Mouse (Mus musculus): ENCODE results near the gene Emg1. TPM values are rescaled to one million over a fixed set of nuclear protein-coding genes. Genes with fewer than 3 reads are reported as not detected.
"Not testable (repeated sequence)": the region's sequence is repeated elsewhere in the genome, so short reads cannot be mapped to it uniquely, and the experiment has no call there.

The Emg1 gene
- polyA plus RNA-seq, 1 experiment from 2014 or later, result 93.9 TPM

DNA sequence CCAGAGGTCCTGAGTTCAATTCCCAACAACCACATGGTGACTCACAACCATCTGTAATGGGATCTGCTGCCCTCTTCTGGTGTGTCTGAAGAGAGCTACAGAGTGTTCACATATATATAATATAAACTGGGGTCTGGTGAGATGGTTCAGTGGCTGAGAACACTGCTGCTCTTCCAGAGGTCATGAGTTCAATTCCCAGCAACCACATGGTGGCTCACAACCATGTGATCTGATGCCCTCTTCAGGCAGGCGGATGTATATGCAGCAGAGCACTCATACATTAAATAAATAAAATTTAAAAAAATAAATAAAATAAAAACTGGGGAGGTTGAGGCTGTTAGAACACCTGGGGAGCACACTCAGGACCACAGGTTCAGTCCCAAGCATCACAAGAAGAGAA is 25.3 kb downstream of the Emg1 start:
- not testable (repeated sequence) for H3K4me2 ChIP-seq (replicated peaks; ENCODE audit: low read depth); H3K9ac ChIP-seq (ENCODE audit: low read length); H3K4me3 ChIP-seq (ENCODE audit: low read depth, low read length); DNase-seq (ENCODE audit: low spot score); ATAC-seq (ENCODE audit: low FRiP score, low TSS enrichment); H3K9me3 ChIP-seq (ENCODE audit: control insufficient read depth, low read length); H3K4me1 ChIP-seq (replicated peaks; ENCODE audit: control insufficient read depth, insufficient read depth); H3K27me3 ChIP-seq (ENCODE audit: control insufficient read depth, insufficient read depth, low read length); H3K27ac ChIP-seq (replicated peaks); H3K36me3 ChIP-seq (ENCODE audit: control insufficient read depth, insufficient read depth, low read length)
- peak; percentile 39; the same call in 1 of the 2 replicates for TF ChIP-seq CTCF (IDR thresholded peaks at IDR 0.05; ENCODE audit: low read depth)
- WGBS, result 65% methylated on average over 1 of the region's 1 CpGs

GRCm38 (mm10) chr6:124685606-124686386 is 26.2 kb downstream of the Emg1 start:
- ATAC-seq (ENCODE audit: low FRiP score, low TSS enrichment), result no peak
- DNase-seq (ENCODE audit: low spot score), result peak; percentile 47
- H3K27ac ChIP-seq (replicated peaks), result no peak overlapping the region; the same call in 1 of the 2 replicates

DNA sequence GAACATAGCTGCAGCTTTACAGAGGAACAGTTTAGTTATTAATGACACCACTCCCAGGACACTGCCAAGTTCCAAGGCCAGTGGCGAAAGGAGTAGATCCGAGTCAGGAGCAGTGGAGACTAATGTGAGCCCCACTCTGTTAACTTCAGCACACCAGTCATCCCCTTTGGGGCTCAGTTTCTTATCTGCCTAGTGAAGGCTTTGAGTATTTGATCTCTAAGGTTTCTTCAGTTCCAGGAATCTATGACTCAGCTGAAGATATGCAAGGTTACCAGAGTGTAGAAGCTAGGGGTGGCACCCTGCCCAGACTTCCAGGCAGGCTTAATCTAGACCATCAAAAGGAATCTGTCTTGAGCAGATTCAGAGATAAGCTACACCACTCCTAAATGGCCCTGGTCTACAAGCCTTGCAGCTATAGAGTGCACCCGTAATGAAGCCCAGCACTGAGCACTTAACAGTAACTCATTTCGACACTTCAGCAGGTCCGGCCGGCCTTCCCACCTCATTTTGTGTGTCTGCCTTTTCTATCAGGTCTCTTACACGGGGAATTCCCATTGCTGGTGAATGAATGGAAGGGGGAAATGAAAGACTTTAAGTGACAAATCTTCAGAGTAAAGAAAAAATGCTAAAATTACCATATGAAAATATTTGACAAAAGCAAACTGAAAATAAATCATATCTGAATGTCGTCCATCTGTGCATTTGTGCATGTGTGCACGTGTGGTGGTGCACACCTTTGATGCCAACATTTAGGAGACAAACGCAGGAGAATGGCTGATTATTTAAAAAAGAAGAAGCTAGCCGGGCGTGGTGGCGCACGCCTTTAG is 28.2 kb downstream of the Emg1 start:
- Histone ChIP-seq H3K4me2 (replicated peaks; ENCODE audit: low read depth) (no peak overlapping the region), H3K27ac (replicated peaks) (peak overlapping the region; percentile 31; the same call in 1 of the 2 replicates), H3K9me3 (ENCODE audit: control insufficient read depth, low read length) (no peaks in the 10 kb centered on the region), H3K36me3 (ENCODE audit: control insufficient read depth, insufficient read depth, low read length) (no peaks in the 10 kb centered on the region), H3K4me3 (ENCODE audit: low read depth, low read length) (no peak overlapping the region), H3K9ac (ENCODE audit: low read length) (no peak overlapping the region), H3K4me1 (replicated peaks; ENCODE audit: control insufficient read depth, insufficient read depth) (peaks cover 6% of the 10 kb centered on the region), H3K27me3 (ENCODE audit: control insufficient read depth, insufficient read depth, low read length) (no peaks in the 10 kb centered on the region)
- TF ChIP-seq CTCF (IDR thresholded peaks at IDR 0.05; ENCODE audit: low read depth) (no peak), EP300 (optimal IDR thresholded peaks at IDR 0.05) (peak; percentile 53)
- 43% methylated on average over 14 of the region's 14 CpGs for WGBS
- ATAC-seq (ENCODE audit: low FRiP score, low TSS enrichment), result peak; percentile 86
- DNase-seq (ENCODE audit: low spot score), result peak; percentile 71

More at GRCm38 (mm10) chr6:124685606-124686386, 26.2 kb downstream of the Emg1 start:
- Histone ChIP-seq H3K4me3 (ENCODE audit: low read depth, low read length) (no peak overlapping the region), H3K4me2 (replicated peaks; ENCODE audit: low read depth) (no peak overlapping the region), H3K36me3 (ENCODE audit: control insufficient read depth, insufficient read depth, low read length) (no peaks in the 10 kb centered on the region), H3K27me3 (ENCODE audit: control insufficient read depth, insufficient read depth, low read length) (no peaks in the 10 kb centered on the region), H3K9me3 (ENCODE audit: control insufficient read depth, low read length) (no peaks in the 10 kb centered on the region), H3K4me1 (replicated peaks; ENCODE audit: control insufficient read depth, insufficient read depth) (peaks cover 6% of the 10 kb centered on the region), H3K9ac (ENCODE audit: low read length) (no peak overlapping the region)
- WGBS, result 78% methylated on average over 12 of the region's 12 CpGs
- TF ChIP-seq EP300 (optimal IDR thresholded peaks at IDR 0.05) (no peak), CTCF (IDR thresholded peaks at IDR 0.05; ENCODE audit: low read depth) (no peak)

DNA sequence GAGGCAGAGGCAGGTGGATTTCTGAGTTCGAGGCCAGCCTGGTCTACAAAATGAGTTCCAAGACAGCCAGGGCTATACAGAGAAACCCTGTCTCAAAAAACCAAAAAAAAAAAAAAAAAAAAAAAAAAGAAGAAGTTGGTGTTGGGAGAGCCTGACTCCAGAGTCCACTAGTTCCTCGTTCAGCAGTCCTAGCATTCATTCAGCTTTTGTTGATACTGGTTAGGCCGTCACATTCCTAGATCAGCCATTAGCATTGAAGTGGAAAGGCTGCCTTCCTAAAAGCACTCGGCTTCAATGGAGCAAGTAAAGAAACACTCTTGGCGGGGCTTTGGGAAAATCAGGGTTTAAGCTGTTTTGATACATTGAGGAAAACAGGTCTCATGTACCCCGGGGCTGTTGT is 29.7 kb downstream of the Emg1 start:
- H3K4me3 ChIP-seq (ENCODE audit: low read depth, low read length); H3K27ac ChIP-seq (replicated peaks); H3K4me2 ChIP-seq (replicated peaks; ENCODE audit: low read depth); H3K36me3 ChIP-seq (ENCODE audit: control insufficient read depth, insufficient read depth, low read length); H3K9me3 ChIP-seq (ENCODE audit: control insufficient read depth, low read length); H3K4me1 ChIP-seq (replicated peaks; ENCODE audit: control insufficient read depth, insufficient read depth); H3K9ac ChIP-seq (ENCODE audit: low read length); H3K27me3 ChIP-seq (ENCODE audit: control insufficient read depth, insufficient read depth, low read length); DNase-seq (ENCODE audit: low spot score); ATAC-seq (ENCODE audit: low FRiP score, low TSS enrichment): not testable (repeated sequence)
- WGBS, result 48% methylated on average over 6 of the region's 6 CpGs

DNA sequence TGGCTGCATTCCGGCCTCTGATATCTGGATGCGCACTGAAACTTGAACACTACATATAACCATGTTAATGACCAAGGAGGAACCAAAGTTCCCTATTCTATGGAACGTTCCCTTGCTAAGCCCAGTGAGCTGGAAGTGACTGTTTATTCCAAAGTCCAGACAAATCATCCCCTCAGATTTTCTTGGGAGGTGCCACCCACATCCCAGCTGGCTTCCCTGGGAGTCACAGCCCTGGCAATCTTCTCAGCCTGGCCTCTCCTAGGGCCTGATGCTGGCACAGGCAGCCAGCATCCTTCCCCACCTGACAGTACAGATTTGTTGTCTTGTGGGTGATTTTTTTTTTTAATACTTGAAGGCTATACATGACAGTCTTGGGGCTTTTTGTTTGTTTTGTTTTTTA is 32.5 kb downstream of the Emg1 start:
- 76% methylated on average over 3 of the region's 3 CpGs for WGBS
- Histone ChIP-seq H3K9me3 (ENCODE audit: control insufficient read depth, low read length) (no peaks in the 10 kb centered on the region), H3K27me3 (ENCODE audit: control insufficient read depth, insufficient read depth, low read length) (no peaks in the 10 kb centered on the region), H3K4me1 (replicated peaks; ENCODE audit: control insufficient read depth, insufficient read depth) (peaks cover 6% of the 10 kb centered on the region), H3K27ac (replicated peaks) (no peak overlapping the region), H3K36me3 (ENCODE audit: control insufficient read depth, insufficient read depth, low read length) (no peaks in the 10 kb centered on the region), H3K4me3 (ENCODE audit: low read depth, low read length) (no peak overlapping the region), H3K4me2 (replicated peaks; ENCODE audit: low read depth) (no peak overlapping the region), H3K9ac (ENCODE audit: low read length) (no peak overlapping the region)
- DNase-seq (ENCODE audit: low spot score), result no peak
- ATAC-seq (ENCODE audit: low FRiP score, low TSS enrichment), result no peak
- TF ChIP-seq EP300 (optimal IDR thresholded peaks at IDR 0.05), result no peak
- no peak for TF ChIP-seq CTCF (IDR thresholded peaks at IDR 0.05; ENCODE audit: low read depth)

DNA sequence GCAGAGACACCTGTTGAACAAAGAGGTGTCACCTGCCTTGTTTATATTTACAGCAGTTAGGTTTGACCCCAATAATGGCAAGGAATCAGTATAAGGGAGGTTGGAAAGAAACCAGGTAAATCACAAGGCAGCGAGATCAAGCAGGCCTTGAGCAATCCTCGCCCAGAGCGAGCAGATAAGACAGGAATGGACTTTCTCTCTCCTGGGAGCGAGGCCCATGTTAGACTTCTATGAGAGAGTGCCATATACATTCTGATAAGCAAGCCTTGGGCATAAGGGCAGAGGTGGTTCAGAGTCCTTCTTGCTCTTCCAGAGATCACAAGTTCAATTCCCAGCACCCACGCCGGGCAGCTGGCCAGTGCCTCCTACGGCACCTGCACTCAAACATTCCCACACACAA is 33.2 kb downstream of the Emg1 start:
- H3K4me3 ChIP-seq (ENCODE audit: low read depth, low read length), result no peak overlapping the region
- H3K9me3 ChIP-seq (ENCODE audit: control insufficient read depth, low read length), result no peaks in the 10 kb centered on the region
- no peaks in the 10 kb centered on the region for H3K27me3 ChIP-seq (ENCODE audit: control insufficient read depth, insufficient read depth, low read length)
- 83% methylated on average over 7 of the region's 7 CpGs for WGBS
- peak; percentile 32 for DNase-seq (ENCODE audit: low spot score)
- H3K9ac ChIP-seq (ENCODE audit: low read length), result no peak overlapping the region
- peaks cover 6% of the 10 kb centered on the region for H3K4me1 ChIP-seq (replicated peaks; ENCODE audit: control insufficient read depth, insufficient read depth)
- H3K36me3 ChIP-seq (ENCODE audit: control insufficient read depth, insufficient read depth, low read length), result no peaks in the 10 kb centered on the region
- H3K4me2 ChIP-seq (replicated peaks; ENCODE audit: low read depth), result no peak overlapping the region
- no peak overlapping the region for H3K27ac ChIP-seq (replicated peaks)
- 0 out of 2 replicates have a peak, but pooled peaks have one; percentile 22 for ATAC-seq (ENCODE audit: low FRiP score, low TSS enrichment)
- TF ChIP-seq EP300 (optimal IDR thresholded peaks at IDR 0.05) (no peak), CTCF (IDR thresholded peaks at IDR 0.05; ENCODE audit: low read depth) (no peak)
